Mouse (Mus musculus): ENCODE results near the gene Saxo1. TPM values are rescaled to one million over a fixed set of nuclear protein-coding genes. Genes with fewer than 3 reads are reported as not detected.

The Saxo1 gene
- polyA plus RNA-seq, 1 experiment from 2014 or later = not detected

DNA sequence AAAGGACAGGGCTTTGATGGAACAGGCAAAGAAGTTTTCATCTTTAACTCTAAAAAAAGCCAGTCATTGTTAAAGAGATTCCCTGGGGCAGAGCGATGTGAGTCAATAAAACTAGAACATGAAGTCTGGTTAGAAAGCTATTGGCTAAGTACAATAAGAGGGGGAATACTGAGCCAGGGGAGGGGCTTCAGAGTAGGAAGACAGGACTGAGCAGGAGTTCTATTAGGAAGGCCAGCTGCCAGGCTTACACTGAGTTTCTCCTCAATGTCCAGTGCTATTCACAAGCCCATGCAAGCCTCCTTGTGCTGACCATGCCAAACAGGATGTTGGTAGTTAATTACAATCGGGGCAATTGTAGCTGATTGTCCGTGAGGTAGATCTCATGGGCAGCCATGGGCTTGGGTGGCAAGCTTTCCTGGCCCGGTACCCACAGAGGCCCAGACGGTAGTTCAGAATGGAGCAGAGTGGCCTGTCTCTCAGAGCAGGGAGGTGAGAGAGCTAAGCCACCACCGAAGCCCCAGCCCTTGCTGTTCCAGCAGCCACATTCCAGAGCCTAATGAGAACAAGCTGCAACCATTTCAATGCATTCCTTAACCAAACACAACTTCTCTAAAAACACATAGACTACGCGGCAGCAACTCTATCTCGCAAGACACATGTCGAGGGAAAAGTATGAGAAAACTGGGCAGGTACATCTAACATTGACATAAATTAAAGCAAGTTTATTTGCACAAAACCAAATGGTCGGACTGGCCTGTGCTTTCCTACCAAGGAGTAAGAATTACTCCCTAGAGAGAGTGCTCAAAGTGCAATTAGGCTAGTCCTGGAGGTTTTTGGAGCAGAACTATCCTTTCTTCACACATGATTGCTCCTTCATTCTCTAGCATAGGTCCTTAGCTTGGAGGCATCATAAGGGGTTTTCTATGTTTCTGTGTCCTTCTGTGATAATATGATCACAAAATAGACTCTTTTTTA lies 30.7 kb downstream of the Saxo1 start:
- Histone ChIP-seq H3K4me2 (no peak overlapping the region), H3K27ac (no peak overlapping the region), H3K36me3 (no peaks in the 10 kb centered on the region), H3K9me3 (replicated peaks) (no peaks in the 10 kb centered on the region), H3K9ac (no peak overlapping the region), H3K4me3 (replicated peaks) (no peak overlapping the region), H3K27me3 (no peaks in the 10 kb centered on the region), H3K4me1 (replicated peaks) (no peaks in the 10 kb centered on the region)
- WGBS (ENCODE audit: insufficient replicate concordance) = 66% methylated on average over 11 of the region's 11 CpGs
- DNase-seq (no peak), ATAC-seq (ENCODE audit: low read depth) (no peak)

DNA sequence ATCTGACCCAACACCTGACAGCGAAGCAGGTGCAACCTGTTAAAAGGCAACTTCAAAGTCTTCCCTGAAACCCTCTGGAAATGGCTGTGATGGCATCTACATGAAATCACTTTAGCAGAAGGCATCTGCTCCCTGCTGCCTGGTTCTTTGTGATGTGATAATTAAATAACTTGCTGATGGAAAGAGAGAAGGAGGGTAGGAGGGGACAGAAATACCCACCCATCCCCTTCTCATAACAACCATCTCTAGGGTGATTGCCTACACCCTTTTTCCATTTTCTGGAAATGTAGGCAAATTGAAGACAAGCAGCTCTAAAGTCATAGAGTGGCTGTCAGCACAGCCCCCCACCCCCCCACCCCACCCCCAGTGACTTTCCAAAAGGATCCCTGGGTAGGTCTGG lies 33.6 kb downstream of the Saxo1 start:
- ATAC-seq (ENCODE audit: low read depth) = no peak
- Histone ChIP-seq H3K9ac (no peak overlapping the region), H3K4me2 (no peak overlapping the region), H3K27ac (no peak overlapping the region), H3K4me3 (replicated peaks) (no peak overlapping the region), H3K4me1 (replicated peaks) (no peaks in the 10 kb centered on the region), H3K36me3 (no peaks in the 10 kb centered on the region), H3K9me3 (replicated peaks) (no peaks in the 10 kb centered on the region), H3K27me3 (no peaks in the 10 kb centered on the region)
- DNase-seq = no peak
- WGBS (ENCODE audit: insufficient replicate concordance) = 69% methylated on average over 1 of the region's 1 CpGs

DNA sequence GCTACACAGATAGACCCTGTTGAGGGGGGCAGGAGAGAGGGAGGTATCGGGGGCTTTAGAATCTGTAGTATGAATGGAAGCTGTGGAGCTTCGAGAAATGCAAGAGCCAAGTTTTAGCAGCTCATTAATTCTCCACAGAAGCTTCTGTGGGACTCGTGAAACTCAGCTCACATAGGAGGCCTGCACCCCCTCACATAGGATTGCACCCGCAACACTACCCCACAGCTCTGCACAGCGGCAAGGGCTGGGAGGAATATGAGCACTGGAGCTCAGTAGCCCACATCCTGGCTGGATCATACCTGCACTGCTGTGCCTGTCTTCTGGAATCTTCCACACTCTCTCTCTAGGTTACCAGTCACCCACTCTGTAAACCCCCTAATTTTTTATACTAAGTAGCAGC lies 34.4 kb downstream of the Saxo1 start:
- H3K27ac ChIP-seq = no peak overlapping the region
- no peak overlapping the region for H3K4me3 ChIP-seq (replicated peaks)
- WGBS (ENCODE audit: insufficient replicate concordance) = 68% methylated on average over 5 of the region's 5 CpGs
- H3K9ac ChIP-seq = no peak overlapping the region
- H3K9me3 ChIP-seq (replicated peaks) = no peaks in the 10 kb centered on the region
- ATAC-seq (ENCODE audit: low read depth) (no peak), DNase-seq (no peak)
- H3K36me3 ChIP-seq = no peaks in the 10 kb centered on the region
- no peaks in the 10 kb centered on the region for H3K4me1 ChIP-seq (replicated peaks)
- H3K4me2 ChIP-seq = no peak overlapping the region
- H3K27me3 ChIP-seq = no peaks in the 10 kb centered on the region

DNA sequence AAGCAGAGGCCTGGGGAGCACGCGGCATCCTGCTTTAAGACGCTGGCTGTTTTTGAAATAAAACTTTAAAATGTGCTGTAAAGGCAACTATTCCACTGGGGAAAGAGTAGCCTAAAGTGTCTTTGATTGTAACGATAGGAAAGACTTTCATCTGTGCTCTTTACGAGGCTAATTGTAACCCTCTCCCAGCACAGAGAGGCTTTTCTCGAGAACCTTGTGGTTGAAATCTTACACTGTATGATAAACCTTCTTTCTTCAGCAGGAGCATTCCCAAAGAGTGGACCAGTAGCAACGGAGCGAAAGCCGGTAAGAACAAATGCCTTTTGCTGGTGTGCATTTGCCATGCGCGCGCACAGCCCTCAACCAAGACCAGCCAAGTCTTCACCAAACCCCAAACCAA lies 37.4 kb downstream of the Saxo1 start:
- 79% methylated on average over 12 of the region's 12 CpGs for WGBS (ENCODE audit: insufficient replicate concordance)
- no peak for ATAC-seq (ENCODE audit: low read depth)

DNA sequence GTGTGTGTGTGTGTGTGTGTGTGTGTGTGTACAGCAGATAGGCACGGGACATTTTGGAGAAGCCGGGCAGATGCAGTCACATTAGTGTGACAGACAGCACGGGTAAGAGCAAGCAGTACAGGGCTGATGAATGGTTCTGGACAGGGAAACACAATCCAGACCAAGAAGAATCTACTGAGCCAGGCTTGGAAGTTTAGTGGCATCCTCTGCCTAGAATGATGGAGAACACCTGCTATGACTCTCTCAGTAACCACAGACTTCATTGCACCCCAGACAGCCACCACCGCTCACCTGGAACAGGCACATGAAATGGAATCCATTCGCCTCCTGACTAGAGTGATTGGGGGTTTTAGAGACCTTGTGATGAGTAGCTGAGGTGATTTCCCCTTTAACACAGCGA lies 38.2 kb downstream of the Saxo1 start:
- Histone ChIP-seq H3K27ac (no peak overlapping the region), H3K4me3 (replicated peaks) (no peak overlapping the region), H3K9ac (no peak overlapping the region), H3K27me3 (no peaks in the 10 kb centered on the region), H3K9me3 (replicated peaks) (no peaks in the 10 kb centered on the region), H3K4me2 (no peak overlapping the region), H3K36me3 (no peaks in the 10 kb centered on the region), H3K4me1 (replicated peaks) (no peaks in the 10 kb centered on the region)
- no peak for ATAC-seq (ENCODE audit: low read depth)
- no peak for DNase-seq
- 66% methylated on average over 6 of the region's 6 CpGs for WGBS (ENCODE audit: insufficient replicate concordance)

More for the DNA sequence above, 37.4 kb downstream of the Saxo1 start:
- Histone ChIP-seq H3K4me3 (replicated peaks) (no peak overlapping the region), H3K4me1 (replicated peaks) (no peaks in the 10 kb centered on the region), H3K9ac (no peak overlapping the region), H3K4me2 (no peak overlapping the region), H3K27me3 (no peaks in the 10 kb centered on the region), H3K27ac (no peak overlapping the region), H3K9me3 (replicated peaks) (no peaks in the 10 kb centered on the region), H3K36me3 (no peaks in the 10 kb centered on the region)
- DNase-seq = no peak

DNA sequence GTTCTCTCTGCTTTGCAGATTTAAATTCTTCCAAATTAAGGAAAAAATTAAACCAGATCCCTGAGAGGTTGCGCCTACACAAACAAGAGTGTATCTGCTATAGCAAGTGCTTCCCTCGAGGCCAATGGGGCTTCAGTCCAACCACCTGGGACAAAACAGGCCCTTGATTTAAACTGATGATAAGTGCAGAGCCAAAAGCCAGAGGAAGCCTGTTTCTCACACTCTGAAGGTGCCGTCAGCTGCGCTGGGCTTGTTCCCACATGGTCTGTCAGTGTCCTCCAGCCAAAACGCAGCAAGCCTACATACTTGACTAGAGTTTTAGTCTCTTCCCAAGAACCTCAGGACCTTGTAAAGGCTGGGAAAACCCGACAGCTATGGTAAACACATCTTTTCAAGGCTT lies 53.5 kb downstream of the Saxo1 start:
- ATAC-seq (ENCODE audit: low read depth) (no peak), DNase-seq (no peak)
- Histone ChIP-seq H3K4me3 (replicated peaks) (no peak overlapping the region), H3K27me3 (no peaks in the 10 kb centered on the region), H3K9me3 (replicated peaks) (no peaks in the 10 kb centered on the region), H3K4me2 (no peak overlapping the region), H3K27ac (no peak overlapping the region), H3K9ac (no peak overlapping the region), H3K36me3 (no peaks in the 10 kb centered on the region), H3K4me1 (replicated peaks) (no peaks in the 10 kb centered on the region)
- WGBS (ENCODE audit: insufficient replicate concordance) = 61% methylated on average over 6 of the region's 6 CpGs

DNA sequence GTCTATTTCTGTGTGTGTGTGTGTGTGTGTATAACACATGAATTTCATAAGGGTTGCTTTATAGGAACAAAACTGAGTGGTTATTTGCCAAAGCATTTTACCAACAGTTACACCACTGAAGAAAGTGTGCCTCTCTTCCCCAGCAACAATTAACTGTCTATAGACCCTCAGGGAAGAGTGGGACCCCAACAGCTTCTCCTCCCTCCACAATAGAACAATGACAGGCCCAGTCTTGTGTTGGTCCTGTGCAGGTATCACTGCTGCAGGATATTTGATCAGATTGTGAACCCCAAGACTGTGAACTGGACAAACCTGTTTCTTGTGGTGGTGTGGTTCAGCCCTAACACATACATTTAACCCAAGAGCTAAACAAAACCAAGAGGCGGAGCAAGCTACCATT lies 58.6 kb downstream of the Saxo1 start:
- H3K27ac ChIP-seq = no peak overlapping the region
- H3K36me3 ChIP-seq = no peaks in the 10 kb centered on the region
- no peak overlapping the region for H3K4me3 ChIP-seq (replicated peaks)
- 57% methylated on average over 1 of the region's 1 CpGs for WGBS (ENCODE audit: insufficient replicate concordance)
- no peak overlapping the region for H3K4me2 ChIP-seq
- H3K9me3 ChIP-seq (replicated peaks) = no peaks in the 10 kb centered on the region
- no peak for DNase-seq
- no peaks in the 10 kb centered on the region for H3K27me3 ChIP-seq
- H3K9ac ChIP-seq = no peak overlapping the region
- no peak for ATAC-seq (ENCODE audit: low read depth)
- no peaks in the 10 kb centered on the region for H3K4me1 ChIP-seq (replicated peaks)

DNA sequence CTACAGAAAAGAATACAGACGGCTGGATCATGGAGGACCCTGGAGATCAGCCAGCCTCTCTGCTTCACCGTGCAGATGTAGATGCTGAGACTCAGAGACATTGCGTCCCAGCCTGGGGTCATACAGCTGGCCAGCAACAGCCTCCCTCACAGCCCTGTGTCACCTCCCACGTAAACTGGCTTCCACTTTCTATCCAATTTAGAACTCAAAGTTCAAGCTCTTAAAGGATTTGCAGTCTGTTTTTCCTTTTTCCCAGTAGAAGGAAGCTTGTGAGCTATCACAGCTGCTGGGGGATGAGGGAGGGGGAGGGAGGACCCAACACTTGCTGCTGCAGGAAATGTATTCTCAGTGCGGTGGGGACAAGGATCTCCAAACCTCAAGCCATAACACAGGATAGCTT lies 59.4 kb downstream of the Saxo1 start:
- H3K27me3 ChIP-seq = no peaks in the 10 kb centered on the region
- DNase-seq = no peak
- H3K4me2 ChIP-seq = no peak overlapping the region
- H3K27ac ChIP-seq = no peak overlapping the region
- H3K4me1 ChIP-seq (replicated peaks) = no peaks in the 10 kb centered on the region
- H3K9me3 ChIP-seq (replicated peaks) = no peaks in the 10 kb centered on the region
- H3K9ac ChIP-seq = no peak overlapping the region
- no peak for ATAC-seq (ENCODE audit: low read depth)
- WGBS (ENCODE audit: insufficient replicate concordance) = 47% methylated on average over 5 of the region's 5 CpGs
- H3K4me3 ChIP-seq (replicated peaks) = no peak overlapping the region
- no peaks in the 10 kb centered on the region for H3K36me3 ChIP-seq

DNA sequence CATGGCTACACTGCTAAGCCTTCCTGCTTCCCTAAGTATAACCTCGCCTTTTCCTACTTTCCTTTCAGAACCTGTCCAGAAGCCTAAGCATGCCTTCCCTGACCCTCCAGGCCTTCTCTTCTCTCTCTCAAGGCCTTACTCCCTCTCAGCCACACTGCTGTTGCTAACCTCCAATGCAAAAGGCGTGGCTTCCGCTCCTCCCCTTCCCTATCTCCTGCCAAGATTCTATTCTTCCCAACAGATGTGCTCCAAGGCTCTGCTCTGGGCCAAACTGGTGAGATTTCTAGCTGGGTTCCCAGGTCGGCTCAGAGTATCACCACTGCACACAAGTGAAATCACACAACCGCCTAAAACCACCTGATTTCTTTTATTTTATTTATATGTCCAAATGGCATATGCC lies 69.0 kb downstream of the Saxo1 start:
- H3K4me1 ChIP-seq (replicated peaks) = no peaks in the 10 kb centered on the region
- H3K9me3 ChIP-seq (replicated peaks) = no peaks in the 10 kb centered on the region
- 64% methylated on average over 5 of the region's 5 CpGs for WGBS (ENCODE audit: insufficient replicate concordance)
- H3K27me3 ChIP-seq = no peaks in the 10 kb centered on the region
- H3K27ac ChIP-seq = no peak overlapping the region
- H3K4me2 ChIP-seq = no peak overlapping the region
- H3K4me3 ChIP-seq (replicated peaks) = no peak overlapping the region
- no peak overlapping the region for H3K9ac ChIP-seq
- DNase-seq (no peak), ATAC-seq (ENCODE audit: low read depth) (no peak)
- H3K36me3 ChIP-seq = no peaks in the 10 kb centered on the region

DNA sequence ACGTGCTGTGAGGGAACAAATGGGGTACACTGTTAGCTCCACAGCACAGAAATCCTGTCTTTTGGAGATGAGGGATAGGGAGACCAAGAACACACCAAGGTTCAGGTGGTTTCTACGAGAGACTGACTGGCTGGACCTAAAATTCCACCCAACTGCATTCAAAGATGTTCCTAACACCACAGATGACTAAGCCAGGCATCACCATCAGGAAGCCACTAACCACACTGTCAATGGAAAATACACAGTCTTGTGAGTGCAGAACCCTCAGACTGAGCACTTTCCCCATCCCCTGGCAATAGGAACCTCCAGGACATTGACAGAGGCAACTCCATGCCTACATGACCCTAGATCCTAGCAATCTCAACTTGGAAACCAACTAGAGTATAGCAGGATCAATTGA lies 71.2 kb downstream of the Saxo1 start:
- H3K4me2 ChIP-seq = no peak overlapping the region
- ATAC-seq (ENCODE audit: low read depth) (no peak), DNase-seq (no peak)
- no peak overlapping the region for H3K9ac ChIP-seq
- no peaks in the 10 kb centered on the region for H3K9me3 ChIP-seq (replicated peaks)
- no peaks in the 10 kb centered on the region for H3K27me3 ChIP-seq
- H3K4me1 ChIP-seq (replicated peaks) = no peaks in the 10 kb centered on the region
- H3K27ac ChIP-seq = no peak overlapping the region
- no peak overlapping the region for H3K4me3 ChIP-seq (replicated peaks)
- no peaks in the 10 kb centered on the region for H3K36me3 ChIP-seq
- WGBS (ENCODE audit: insufficient replicate concordance) = 54% methylated on average over 2 of the region's 2 CpGs

DNA sequence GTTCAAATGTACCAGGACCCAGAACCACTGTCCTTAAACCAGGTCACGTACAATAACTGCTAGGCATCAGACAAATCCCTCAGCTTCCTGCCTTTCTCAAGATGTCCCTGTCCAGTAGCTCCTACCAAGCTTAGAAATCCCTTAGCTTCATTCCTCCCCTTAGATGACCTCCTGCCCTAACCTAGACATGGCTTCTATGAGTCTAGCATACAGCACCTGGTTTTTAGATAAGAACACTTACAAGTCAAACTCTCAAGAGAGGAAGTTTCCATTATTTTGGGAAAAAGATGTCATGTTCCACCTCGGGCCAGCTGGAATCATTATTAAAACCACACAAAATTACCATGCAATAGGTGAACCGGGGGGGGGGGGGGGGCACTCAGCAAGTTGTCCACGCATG lies 71.6 kb downstream of the Saxo1 start:
- Histone ChIP-seq H3K9me3 (replicated peaks) (no peaks in the 10 kb centered on the region), H3K4me2 (no peak overlapping the region), H3K27me3 (no peaks in the 10 kb centered on the region), H3K4me1 (replicated peaks) (no peaks in the 10 kb centered on the region), H3K4me3 (replicated peaks) (no peak overlapping the region), H3K36me3 (no peaks in the 10 kb centered on the region), H3K9ac (no peak overlapping the region), H3K27ac (no peak overlapping the region)
- ATAC-seq (ENCODE audit: low read depth) (no peak), DNase-seq (no peak)
- 61% methylated on average over 4 of the region's 4 CpGs for WGBS (ENCODE audit: insufficient replicate concordance)

DNA sequence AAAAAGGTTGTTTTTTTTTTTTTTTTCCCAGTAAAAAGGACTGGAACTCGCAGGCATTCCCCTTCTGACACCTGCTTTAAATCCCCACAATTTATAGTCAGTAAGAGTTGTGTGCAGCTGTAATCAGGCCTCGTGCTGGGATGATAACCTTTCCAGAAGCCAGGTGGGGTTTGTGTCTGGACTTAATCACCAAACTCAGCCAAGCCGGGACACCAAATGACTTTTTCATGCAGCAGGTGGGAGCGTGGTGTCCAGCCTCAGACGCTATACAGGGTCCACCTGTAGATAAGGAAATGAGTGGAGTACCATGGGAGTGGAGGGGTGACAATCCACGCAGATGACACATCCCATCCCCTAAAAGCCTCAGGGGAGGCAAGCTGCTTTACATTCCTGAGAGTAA lies 73.1 kb downstream of the Saxo1 start:
- no peak overlapping the region for H3K4me3 ChIP-seq (replicated peaks)
- no peaks in the 10 kb centered on the region for H3K4me1 ChIP-seq (replicated peaks)
- H3K36me3 ChIP-seq = no peaks in the 10 kb centered on the region
- H3K4me2 ChIP-seq = no peak overlapping the region
- DNase-seq = no peak
- ATAC-seq (ENCODE audit: low read depth) = no peak
- WGBS (ENCODE audit: insufficient replicate concordance) = 56% methylated on average over 6 of the region's 6 CpGs
- no peak overlapping the region for H3K9ac ChIP-seq
- no peak overlapping the region for H3K27ac ChIP-seq
- H3K9me3 ChIP-seq (replicated peaks) = no peaks in the 10 kb centered on the region
- H3K27me3 ChIP-seq = no peaks in the 10 kb centered on the region
